Mouse (Mus musculus): ENCODE data around the gene Ypel5.

Ypel5 gene

DNA sequence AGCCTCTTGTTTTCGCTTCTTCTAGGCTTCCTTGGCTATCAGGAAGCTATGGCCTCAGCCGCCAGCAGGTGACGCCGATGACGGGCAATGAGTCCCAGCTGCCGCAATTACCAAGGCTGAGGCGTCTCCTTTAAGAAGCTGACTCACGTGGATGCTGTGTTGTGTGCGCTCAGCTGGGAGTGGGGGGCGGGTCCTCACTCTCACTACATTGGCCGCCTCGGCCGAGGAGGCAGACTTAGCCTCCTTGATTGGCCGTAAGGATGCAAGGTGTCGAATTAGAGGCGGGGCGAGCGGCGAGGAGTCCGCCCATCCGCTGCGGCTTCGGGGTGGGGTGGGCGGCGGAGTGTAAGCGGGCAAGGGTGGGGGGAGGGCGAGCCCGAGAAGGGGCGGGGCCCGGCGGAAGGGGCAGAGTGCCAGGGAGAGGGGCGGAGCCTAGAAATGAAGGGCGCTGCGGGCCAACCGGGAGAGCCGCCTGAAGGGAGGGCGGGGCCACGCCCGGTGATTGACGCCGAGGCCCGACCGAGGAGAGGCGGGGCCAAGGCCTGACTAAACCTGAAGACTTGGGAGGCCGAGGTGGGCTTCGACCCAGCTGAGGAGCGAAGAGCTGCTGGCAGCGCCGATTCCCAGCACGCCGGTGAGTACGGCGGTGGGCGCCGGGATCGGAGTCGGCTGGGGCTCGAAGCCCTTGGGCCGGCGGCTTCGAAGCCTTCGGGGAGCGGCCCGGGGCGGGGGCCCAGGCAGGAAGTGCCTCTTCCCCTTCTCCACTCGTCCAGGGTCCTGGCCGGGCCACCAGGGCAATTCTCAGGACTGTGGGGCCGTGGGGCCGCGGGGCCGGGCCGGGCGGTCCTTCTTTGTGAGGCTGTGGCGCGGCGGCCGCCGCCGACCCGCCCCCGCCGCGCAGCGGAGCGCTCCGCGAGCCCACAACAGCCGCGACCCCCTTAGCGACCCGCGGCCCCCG lies at the start of gene Ypel5:
TSS of gene Ypel5 (plus strand) at position 296 of the 958 bp plus-strand sequence.
- peak; percentile 99 for DNase-seq

DNA sequence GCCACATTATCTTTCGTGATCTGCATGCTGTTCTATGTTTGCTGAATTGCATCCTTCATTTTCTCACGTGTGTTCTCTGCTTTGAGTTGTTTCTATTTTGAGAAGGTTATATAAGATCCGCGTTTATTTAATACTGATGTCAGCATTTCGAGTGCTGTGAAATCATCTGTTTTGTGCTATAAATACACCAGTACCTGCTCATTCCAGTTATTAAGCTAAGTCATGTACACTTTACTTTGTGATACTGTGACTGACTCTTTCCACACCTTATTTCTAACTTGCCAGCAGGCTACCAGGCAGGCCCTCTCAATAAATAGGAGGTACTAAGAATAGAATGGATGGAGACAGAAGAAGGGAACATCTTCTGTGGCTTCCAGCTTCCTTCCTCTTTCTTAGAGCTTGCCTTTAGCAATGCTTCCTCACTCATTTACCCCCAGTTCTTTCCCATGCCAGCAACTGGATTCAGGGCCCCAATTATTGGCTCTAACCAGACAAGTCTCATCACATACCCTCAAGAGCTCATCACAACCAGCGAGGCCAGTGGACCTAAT lies 48.3 kb upstream of the Ypel5 start:
- DNase-seq = no peak

DNA sequence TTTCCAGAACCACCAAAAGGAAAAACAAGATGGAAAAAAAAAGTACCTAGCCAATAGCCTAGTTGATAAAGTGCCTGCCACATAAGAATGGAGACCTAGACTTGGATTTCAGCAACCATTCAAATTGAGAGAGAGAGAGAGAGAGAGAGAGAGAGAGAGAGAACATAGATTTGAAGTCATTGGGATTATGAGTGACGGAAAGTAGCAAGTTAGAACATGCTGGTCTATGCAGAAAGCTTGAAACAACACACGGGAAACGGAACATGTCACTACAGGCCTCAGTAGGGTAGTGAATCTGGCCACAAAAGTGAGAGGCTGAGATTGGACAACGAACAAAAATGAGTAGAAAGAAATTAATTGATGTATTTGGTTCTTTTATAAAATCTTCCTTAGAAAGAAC lies 43.0 kb upstream of the Ypel5 start:
- DNase-seq = no peak

DNA sequence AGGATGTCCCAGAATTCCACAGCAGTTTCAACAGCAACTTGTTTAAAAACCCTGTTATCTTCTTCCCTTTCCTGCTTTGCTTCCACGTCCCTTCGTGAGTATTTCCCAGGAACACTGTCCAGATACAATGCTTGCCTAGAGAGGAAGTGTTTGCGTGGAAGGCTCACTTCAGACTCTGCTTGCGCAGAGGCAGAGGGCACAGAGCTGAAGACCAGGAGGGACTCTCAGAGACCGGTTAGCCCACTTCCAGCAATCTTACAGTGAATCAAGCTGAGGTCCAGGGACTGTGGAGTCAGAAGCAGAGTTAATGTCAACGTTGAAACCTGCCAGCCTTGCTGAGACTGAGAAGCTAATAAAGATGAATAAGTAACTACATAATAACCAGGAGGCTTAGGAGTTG lies 41.6 kb upstream of the Ypel5 start:
- DNase-seq = no peak

DNA sequence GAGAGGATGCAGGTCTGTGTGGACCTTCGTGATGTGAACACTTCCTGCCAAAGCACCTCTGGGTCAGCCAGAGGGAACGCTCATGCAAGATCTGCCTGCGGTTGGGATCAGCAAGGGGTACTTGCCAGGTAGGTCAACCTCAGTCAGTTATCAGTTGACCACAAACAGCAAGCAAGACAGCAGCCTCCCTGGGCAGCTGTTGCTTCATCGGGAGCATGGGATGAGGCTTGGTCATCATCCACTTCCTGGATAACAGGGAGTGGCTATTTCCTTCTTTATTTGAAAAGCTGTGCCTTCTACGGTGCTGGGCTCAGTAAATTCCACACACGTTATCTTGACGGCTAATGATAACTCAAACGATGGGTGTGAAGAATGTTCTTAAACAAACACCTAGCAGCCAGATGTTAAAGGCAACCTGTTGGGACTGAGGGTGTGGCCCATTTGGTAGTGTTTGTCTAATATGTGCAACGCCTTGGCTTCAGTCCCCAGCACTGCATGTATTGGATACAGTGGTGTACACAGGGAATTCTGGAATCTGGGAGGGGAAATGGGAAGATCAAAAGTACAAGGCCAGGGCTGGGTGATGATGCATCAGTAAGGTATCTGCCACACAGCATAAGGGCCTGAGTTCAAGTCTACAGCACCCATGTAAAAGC lies 40.7 kb upstream of the Ypel5 start:
- no peak for DNase-seq

DNA sequence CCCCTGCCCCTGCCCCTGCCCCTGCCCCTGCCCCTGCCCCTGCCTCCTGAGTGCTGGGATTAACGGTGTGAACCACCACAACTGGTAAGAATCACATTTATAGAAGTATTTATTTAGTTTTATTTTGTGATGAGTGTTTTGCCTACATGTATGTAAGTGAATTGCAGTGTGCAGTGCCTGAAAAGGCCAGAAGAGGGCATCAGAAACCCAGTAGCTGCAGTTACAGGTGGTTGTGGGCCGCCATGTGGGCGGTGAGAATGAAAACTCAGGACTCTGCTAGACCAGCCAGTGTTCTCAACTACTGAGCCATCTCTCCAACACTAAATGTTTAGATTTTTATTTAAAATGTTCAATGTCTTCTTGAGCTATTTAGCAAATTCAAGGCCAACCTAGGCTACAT lies 39.7 kb upstream of the Ypel5 start:
- no peak for DNase-seq

DNA sequence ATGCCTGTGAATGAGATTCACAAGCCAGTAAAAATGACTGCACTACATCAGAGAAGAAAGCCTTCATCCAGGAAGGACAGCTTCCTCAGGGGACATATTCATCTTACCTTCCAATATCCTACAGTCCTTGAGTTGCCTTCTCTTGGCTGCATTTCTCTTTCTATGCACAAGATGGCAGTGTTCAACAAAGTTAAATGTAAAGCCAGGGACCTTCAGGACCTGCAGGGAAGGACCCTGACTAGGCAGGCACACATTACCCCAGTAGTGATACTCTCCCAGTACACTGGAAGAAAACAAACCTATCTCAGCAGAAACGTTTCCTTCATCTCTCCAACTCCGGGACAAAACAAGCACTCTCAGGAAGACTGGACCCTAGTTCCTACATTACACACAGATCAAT lies 38.4 kb upstream of the Ypel5 start:
- no peak for DNase-seq

DNA sequence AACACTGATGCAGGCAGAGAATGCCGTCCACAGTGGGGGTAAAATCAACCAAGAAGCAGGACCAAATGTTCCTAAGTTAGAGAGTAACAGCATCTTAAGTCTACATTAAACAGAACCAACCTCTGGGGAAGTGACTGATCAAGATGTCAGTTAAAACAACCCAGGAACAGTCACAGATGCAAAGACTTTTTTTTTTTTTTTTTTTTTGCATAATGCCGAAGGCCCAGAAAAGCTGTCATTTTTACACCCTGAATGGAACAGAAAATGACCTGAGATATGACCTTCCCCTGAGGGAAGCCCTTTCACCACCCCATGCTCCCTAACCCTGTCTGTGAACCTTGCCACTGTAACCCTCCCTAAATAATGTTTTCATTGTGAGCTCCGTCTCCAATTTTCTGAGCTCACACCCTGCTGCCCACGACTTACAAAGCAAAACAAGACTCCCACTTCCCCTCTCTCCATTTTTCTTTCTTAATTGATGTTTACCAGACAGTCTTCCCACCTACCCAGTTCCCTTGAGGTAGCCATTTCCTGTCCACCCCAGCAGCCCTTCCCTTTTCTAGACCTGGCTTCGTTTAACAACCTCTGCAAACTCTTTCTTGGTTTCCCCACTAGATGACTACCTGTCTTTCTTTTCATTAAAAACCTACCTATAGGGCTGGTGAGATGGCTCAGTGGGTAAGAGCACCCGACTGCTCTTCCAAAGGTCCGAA lies 26.2 kb upstream of the Ypel5 start:
- DNase-seq = no peak

DNA sequence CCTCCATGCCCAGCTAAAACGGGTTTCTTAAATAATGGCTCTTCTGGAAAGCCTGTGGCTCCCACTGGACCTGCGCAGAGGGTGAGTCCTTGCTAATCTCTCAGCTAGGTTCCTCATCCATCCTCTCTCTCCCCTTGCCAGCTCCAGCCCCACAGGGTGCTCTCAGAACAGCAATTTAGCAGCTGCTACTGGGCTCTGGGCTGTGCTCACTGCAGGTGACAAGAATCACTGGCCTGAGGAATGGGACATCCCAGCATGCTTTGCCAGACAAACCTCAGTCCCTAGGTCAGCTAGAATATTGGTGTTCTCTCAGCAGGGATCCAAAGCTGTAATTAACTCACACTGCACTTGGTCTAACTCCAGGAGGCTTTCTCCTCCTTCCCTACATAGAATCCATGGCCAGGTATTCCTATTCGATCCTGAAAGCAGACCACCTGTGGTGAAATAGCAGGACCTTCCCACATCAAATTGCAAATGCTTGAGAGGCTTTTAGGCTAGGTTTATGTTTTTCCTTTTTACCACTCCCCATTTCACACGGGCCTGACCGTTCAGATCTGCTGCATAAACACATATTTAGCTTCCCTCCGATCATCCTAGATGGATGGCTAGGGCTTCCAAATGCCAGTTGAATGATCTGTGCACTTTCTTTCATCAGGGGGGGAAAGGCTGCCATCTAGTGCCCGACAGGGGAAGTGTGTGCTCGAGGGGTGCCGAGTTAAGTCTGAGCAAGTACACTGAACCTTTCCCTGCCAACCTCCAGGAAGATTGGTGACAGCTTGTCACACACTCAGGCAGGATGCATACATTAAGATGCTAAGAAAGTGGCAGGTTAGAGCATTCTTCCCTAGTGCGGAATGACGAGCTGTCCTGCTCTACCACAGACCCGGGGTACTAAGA lies 22.6 kb upstream of the Ypel5 start:
- DNase-seq = peak; percentile 68

DNA sequence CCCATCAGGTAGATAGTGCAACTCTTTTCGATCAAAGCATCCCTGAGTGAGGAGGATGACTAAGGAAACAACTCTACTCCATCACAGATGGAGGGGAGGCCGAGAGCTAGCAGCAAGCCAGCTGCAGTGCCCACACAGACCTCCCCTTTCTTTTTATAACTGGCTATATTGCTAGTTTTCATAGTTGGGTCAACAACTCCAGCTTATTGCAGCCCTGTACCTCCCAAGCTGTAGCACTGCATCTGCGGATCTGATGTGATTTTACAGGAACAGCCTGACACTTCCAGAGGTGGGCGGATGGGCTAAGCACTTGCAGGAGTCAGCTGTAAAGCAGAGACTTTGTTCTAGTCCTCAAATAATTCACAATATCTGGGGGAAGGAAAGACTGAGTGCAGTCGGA lies 18.7 kb upstream of the Ypel5 start:
- DNase-seq = no peak

DNA sequence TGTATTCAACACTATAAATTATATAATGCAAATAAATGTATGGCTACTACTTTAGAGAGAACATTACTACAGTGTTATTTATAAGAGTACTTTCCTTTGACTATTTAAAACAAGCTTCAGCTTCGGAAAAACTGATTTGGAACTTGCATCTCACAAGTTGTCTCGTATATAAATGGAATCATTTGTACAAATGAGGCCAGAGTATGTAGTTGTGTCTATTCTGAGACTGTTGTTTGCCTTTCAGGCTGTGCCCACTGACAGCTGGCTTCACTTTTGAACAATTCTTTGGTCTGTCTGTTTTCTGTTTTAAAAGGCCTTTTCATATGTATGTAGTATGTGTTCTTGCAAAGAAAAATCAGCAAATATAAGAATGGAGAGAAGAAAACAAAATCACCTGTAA lies 16.5 kb upstream of the Ypel5 start:
- DNase-seq = no peak

DNA sequence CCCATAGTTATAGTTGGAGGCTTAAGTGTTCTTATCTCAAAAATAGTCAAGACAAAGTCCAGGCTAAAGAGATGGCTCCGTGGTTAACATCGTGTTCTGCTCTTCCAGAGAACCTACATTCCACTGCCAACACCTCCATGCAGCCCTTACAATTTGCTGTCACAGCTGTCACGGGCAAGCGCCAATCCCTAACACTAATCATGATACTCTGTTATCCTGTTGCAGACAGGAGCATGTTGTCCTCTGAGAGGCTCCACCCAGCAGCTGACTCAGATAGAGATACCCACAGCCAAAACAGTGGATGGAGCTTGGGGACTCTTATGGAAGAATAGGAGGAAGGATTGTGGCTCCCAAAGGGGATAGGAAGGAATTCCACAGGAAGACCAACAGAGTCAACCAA lies 15.8 kb upstream of the Ypel5 start:
- DNase-seq = no peak

DNA sequence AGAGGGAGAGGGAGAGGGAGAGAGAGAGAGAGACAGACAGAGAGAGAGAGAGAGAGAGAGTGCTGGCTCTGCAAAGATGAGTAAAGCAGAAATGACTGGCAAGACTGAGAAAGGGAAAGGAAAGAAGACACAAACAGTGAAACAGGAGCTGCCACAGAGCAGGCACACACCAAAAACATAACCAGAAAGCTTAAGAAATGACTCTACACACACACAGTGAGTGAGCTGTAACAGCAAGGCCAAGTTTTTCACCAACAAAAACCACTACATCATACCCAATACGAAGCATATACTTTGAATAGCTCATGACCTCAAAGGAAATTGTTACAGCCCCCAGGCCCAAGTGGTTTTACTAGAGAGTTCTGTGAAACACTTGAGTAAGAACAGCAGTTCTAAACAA lies 14.3 kb upstream of the Ypel5 start:
- DNase-seq = no peak

DNA sequence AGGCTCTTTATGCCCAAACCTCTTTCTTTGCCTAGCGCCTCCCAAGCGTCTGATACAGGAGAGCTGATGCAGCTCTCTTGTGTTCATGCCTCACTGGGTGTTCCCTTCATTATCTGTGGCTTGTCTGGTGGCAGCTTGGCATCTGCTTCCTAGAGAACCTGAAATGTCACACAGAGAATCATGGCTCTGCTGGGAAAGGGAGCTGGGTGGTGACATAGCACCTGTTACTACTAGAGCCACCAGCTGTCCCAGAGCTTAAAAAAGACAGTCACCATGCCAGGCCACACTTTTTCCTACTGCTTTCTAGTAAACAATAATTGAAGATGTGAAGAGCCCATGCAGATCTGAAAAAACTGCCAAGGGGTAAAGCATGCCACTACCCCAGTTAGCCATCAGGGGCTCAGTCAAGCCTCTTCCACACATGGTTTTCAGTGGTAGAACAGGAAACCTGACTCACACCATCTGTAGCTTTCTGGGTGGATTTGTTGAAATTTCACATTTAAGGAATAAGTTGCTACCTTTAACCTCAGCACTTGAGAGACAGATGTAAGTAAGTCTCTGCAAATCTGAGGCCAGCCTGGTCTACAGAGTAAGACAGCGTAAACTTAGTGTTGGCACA lies 9.2 kb upstream of the Ypel5 start:
- DNase-seq = no peak

DNA sequence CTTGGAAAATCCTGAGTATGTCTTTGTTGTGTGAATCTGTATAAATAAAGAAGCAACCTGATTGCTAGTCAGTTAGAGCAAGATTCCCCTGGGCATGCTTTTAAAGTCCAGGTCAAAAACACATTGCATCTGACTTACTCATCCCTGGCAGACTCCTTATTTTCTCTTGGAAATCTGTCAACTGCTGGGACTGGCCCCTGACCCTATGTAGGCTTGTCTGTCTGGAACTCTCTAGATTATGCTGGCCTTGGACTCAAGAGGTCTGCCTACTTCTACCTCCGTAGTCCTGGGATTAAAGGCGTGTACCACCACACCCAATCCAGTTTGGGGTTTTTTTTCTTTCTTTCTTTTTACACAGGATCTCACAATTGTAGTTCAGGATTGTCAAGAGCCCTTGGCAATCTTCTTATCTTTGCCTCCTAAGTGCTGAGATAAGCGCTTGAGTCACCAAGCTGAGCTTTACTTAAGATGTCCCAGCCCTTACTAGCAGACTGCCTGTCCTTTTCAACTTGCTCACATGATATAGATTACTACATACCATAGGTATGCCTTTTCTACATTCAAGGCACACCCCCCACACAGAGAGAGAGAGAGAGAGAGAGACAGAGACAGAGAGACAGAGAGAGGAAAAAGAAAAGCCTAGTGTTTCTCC lies 8.1 kb upstream of the Ypel5 start:
- no peak for DNase-seq

DNA sequence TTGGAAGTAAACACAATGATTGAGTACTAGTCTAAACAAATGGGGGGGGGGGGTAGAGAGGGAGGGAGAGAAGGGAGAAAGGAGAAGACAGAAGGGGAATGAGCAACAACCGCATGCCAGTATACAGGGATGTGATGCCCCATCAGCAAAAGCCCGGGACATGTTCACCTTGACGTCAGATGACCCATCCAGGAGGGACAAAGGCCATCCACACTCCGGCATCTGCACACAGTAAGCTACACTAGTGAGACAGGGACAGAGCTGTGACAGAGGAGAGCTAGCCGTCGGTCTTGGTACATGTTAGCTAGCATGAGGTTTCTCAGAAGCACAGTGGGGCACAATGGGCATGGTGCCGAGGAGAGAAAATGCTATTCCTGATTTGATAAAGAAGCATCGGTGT lies 7.6 kb upstream of the Ypel5 start:
- no peak for DNase-seq

DNA sequence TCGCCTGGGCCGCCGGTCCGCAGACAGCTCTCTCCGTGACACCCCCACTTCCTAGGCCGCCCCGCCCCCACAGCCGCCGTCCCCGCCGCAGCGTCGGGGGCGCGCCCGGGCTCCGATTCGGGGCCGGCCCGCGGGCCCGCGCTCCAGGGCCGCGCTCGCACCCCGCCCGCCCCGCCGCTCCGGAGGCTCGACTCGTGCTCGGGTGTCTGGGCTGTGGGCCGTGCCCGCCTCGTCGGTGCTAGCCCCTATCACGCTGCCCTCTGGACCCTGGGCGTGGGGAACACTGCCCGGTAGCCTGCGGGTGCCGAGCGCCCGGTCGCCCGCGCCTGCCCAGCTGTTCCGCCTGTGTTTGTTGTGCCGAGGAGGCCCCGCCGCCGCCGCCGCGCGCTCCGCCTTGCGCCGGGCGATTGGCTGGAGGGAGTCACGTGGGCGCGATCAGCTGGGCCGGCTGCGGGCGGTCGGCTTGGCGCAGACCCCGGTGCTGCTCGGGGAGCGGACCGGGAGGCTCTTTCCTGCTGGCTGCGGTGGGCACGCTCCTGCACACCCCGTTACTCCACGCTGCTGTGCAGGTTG lies 973 bp downstream of the Ypel5 start:
- DNase-seq = peak; percentile 91

DNA sequence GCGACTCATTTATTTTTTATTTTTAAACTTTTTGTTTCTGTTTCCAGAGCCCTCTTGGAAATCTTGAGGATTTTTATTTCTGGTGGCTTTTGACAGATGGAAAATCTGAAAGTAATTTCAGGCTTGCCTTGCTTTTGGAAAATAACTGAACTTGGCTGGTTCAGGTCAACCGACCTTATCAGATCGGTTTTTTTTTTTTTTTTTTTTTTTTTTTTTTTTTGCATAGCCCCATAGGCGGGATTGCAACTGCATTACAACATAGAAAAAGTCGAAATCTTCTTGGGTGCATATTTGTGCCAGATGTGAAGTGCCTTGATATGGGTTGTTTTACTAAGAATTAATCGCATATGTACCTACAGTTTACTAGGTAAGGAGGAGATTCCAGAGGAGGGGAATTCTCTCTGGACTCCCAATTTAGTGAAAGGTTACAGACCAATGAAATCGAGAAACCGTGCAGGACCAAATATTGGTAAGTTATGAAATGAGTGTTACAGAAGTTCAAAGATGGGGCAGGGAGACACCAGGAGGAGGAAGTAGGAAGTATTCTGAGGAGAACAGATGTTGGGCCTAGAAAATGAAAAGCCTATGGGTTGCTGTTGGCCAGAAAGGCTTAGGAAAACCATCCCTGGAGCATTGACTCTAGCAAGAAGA lies 1.7 kb downstream of the Ypel5 start:
- no peak for DNase-seq

DNA sequence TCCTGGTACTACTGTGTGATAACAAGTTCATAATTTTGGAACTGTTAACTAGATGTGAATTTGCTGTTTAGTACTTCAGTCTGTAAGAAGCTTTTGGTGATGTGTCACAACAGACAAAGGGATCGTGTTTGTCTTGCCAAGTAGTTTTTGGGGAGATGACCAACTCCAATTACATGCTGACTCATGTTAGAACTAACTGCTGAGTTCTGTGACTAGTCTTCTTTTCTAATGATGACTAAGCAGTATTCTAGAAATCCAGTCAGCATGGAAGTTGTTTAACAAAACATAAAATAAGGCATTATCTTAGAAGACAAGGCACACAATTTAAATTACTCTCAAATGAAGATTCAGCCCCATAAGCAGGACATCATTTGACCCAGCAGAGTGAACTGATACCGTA lies 2.7 kb downstream of the Ypel5 start:
- no peak for DNase-seq

DNA sequence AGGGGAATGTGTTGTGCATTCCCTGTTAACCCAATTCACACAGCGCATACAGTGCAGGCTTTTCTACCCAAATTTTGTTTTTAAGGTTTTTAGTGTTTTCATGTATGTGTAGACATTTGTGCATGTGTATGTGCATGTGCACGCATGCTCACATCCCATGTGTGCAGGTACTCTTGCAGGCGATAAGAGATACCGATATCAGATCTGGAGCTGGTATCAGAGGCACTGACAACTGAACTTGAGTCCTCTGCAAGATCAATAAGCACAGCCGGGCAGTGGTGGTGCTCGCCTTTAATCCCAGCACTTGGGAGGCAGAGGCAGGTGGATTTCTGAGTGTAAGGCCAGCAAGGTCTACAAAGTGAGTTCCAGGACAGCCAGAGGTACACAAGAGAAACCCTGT lies 8.1 kb downstream of the Ypel5 start:
- DNase-seq = no peak
